Mouse (Mus musculus): ENCODE measurements around the gene Ttc28.

Gene Ttc28

GRCm38 (mm10) chr5:111097233-111098160 lies 217.9 kb downstream of the Ttc28 start:
- DNase-seq (ENCODE audit: low spot score in 2 of 2) = no peak

GRCm38 (mm10) chr5:111098516-111099274 lies 219.1 kb downstream of the Ttc28 start:
- no peak for DNase-seq (ENCODE audit: low spot score in 2 of 2)

- DNase-seq (ENCODE audit: low spot score in 2 of 2) = peak; percentile 38 to 63
Measured at GRCm38 (mm10) chr5:111100585-111100984, 221.0 kb downstream of the Ttc28 start.

- DNase-seq (ENCODE audit: low spot score in 2 of 2) = no peak
Measured at GRCm38 (mm10) chr5:111101383-111101932, 221.9 kb downstream of the Ttc28 start.

- DNase-seq (ENCODE audit: low spot score in 2 of 2) = no peak
Measured at GRCm38 (mm10) chr5:111104801-111105200, 225.2 kb downstream of the Ttc28 start.

GRCm38 (mm10) chr5:111111378-111111777 lies 231.8 kb downstream of the Ttc28 start:
- DNase-seq (ENCODE audit: low spot score in 2 of 2) = no peak

GRCm38 (mm10) chr5:111113183-111113582 lies 233.6 kb downstream of the Ttc28 start:
- no peak for DNase-seq (ENCODE audit: low spot score in 2 of 2)

GRCm38 (mm10) chr5:111113694-111114375 lies 234.2 kb downstream of the Ttc28 start:
- DNase-seq (ENCODE audit: low spot score in 2 of 2) = no peak

GRCm38 (mm10) chr5:111114597-111114996 lies 235.0 kb downstream of the Ttc28 start:
- no peak for DNase-seq (ENCODE audit: low spot score in 2 of 2)

- peak; percentile 17 to 61 for DNase-seq (ENCODE audit: low spot score in 2 of 2)
Measured at GRCm38 (mm10) chr5:111115519-111116350, 236.1 kb downstream of the Ttc28 start.

GRCm38 (mm10) chr5:111119805-111120204 lies 240.2 kb downstream of the Ttc28 start:
- no peak for DNase-seq (ENCODE audit: low spot score in 2 of 2)

GRCm38 (mm10) chr5:111120298-111120697 lies 240.7 kb downstream of the Ttc28 start:
- no peak for DNase-seq (ENCODE audit: low spot score in 2 of 2)

- DNase-seq (ENCODE audit: low spot score in 2 of 2) = no peak
Measured at GRCm38 (mm10) chr5:111120705-111121420, 241.3 kb downstream of the Ttc28 start.

GRCm38 (mm10) chr5:111122332-111123049 lies 242.9 kb downstream of the Ttc28 start:
- no peak for DNase-seq (ENCODE audit: low spot score in 2 of 2)

GRCm38 (mm10) chr5:111123050-111123746 lies 243.6 kb downstream of the Ttc28 start:
- no peak for DNase-seq (ENCODE audit: low spot score in 2 of 2)

- DNase-seq (ENCODE audit: low spot score in 2 of 2) = no peak
Measured at GRCm38 (mm10) chr5:111124620-111125200, 245.1 kb downstream of the Ttc28 start.

GRCm38 (mm10) chr5:111125746-111126145 lies 246.1 kb downstream of the Ttc28 start:
- DNase-seq (ENCODE audit: low spot score in 2 of 2) = no peak

GRCm38 (mm10) chr5:111127786-111128185 lies 248.2 kb downstream of the Ttc28 start:
- no peak for DNase-seq (ENCODE audit: low spot score in 2 of 2)

GRCm38 (mm10) chr5:111130121-111130520 lies 250.5 kb downstream of the Ttc28 start:
- no peak for DNase-seq (ENCODE audit: low spot score in 2 of 2)

All from natural killer cell, adult 2 months (primary cell).